Mouse (Mus musculus) neural tube, embryonic 15.5 days (tissue): ENCODE results near the gene Cog3. TPM values are rescaled to one million over a fixed set of nuclear protein-coding genes. Genes with fewer than 3 reads are reported as not detected.
A peak's percentile ranks its signal among the peaks of the same experiment; 100 is the strongest.

Experiments used
- ATAC-seq: fragments of 200-750 bp; cut with Nextera tagmentation; 2 replicates; pipeline ENCODE4 v1.8.0; 2017; ENCODE audit warnings: mild to moderate bottlenecking, moderate TSS enrichment, moderate library complexity; ENCODE audit not compliant: low FRiP score
- H3K27ac ChIP-seq: fragments of 300-500 bp; sonication (generic); replicated peaks from 2 replicates; pipeline ENCODE4 v1.5.1; 2015; ENCODE audit warnings: mild to moderate bottlenecking, inconsistent platforms
- H3K27me3 ChIP-seq: fragments of 300-500 bp; sonication (generic); replicated peaks from 2 replicates; pipeline ENCODE4 v1.6.1; 2015; ENCODE audit warnings: inconsistent platforms
- H3K36me3 ChIP-seq: fragments of 300-500 bp; sonication (generic); 2 replicates; pipeline ENCODE4 v1.6.1; 2015; ENCODE audit warnings: inconsistent platforms
- H3K4me1 ChIP-seq: fragments of 300-500 bp; sonication (generic); 2 replicates; pipeline ENCODE4 v1.6.1; 2015; ENCODE audit warnings: inconsistent platforms
- H3K4me2 ChIP-seq: fragments of 300-500 bp; sonication (generic); 2 replicates; pipeline ENCODE4 v1.6.1; 2015; ENCODE audit warnings: inconsistent platforms, mild to moderate bottlenecking, moderate library complexity
- H3K4me3 ChIP-seq: fragments of 300-500 bp; sonication (generic); replicated peaks from 2 replicates; pipeline ENCODE4 v1.5.1; 2015; ENCODE audit warnings: mild to moderate bottlenecking, inconsistent platforms
- H3K9ac ChIP-seq: fragments of 300-500 bp; sonication (generic); replicated peaks from 2 replicates; pipeline ENCODE4 v1.6.1; 2015; ENCODE audit warnings: mild to moderate bottlenecking, inconsistent platforms
- H3K9me3 ChIP-seq: fragments of 300-500 bp; sonication (generic); replicated peaks from 2 replicates; pipeline ENCODE4 v1.6.1; 2016; ENCODE audit warnings: inconsistent platforms
- WGBS: fragments of 180-500 bp; shearing (Covaris S2); methylation state at CpG from one replicate; pipeline ENCODE4 v1.1.7; 2015; ENCODE audit warnings: mixed read lengths; 5-methylcytosine and 5-hydroxymethylcytosine counted together
- polyA plus RNA-seq: library from polyadenylated mRNA; unstranded; fragments of >200 nt; fragmentation: Nextera tagmentation; extraction: Ambion mirVana; gene quantifications from 2 replicates; pipeline ENCODE4 v1.2.1, GENCODE M21; 2015

Cog3 gene
- polyA plus RNA-seq, 1 experiment from 2014 or later: 17.2 TPM

DNA sequence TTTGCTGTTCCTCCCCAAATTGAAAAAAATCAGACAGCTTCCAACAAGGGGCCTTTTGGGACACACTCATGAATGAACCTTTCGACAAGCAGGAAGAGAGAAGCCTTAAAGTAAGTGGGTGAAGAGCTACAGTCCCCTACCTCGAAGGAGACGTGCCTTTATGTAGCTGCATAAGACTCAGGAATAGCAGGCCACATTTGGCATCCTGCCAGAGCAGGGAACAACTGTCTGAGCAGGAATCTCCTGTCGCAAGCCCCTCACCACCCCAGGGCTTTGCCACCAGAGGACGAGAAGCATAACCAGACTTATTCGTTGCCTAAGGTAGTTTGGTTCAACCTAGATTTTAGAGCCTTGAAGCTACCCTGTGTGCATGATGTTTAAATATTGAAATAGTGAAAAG lies 78.0 kb downstream of the Cog3 start:
- H3K4me3 ChIP-seq: no peak overlapping the region
- H3K4me2 ChIP-seq: no peak overlapping the region
- no peak for ATAC-seq
- H3K9me3 ChIP-seq: no peaks in the 10 kb centered on the region
- WGBS: 34% methylated on average over 6 of the region's 6 CpGs
- H3K27ac ChIP-seq: no peak overlapping the region
- H3K36me3 ChIP-seq: no peaks in the 10 kb centered on the region
- peaks cover 4% of the 10 kb centered on the region; the same call in 1 of the 2 replicates for H3K4me1 ChIP-seq
- H3K27me3 ChIP-seq: no peaks in the 10 kb centered on the region
- H3K9ac ChIP-seq: no peak overlapping the region

DNA sequence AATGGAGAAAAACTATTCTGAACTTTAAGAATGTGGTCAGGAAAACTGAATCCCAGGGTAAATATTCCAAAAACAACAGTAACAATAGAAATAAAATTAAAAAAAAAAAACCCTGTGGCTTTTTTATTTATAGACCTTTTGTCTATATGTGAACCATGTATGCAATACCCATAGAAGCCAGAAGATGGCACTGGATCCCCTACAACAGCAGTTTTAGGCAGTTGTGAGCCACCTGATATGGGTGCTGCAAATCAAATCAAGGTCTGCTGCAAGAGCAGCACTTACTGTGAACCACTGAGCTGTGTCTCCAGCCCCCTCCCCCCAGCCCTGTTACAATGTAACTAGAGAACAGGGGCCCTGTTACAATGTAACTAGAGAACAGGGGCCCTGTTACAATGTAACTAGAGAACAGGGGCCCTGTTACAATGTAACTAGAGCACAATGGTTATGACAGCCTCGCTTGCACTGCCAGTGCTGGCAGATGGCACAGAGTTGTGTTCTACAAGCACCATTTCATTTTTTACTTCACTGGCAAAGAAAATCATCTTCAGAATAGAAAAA lies 85.2 kb downstream of the Cog3 start:
- no peaks in the 10 kb centered on the region for H3K27me3 ChIP-seq
- no peaks in the 10 kb centered on the region for H3K36me3 ChIP-seq
- no peak overlapping the region for H3K9ac ChIP-seq
- no peaks in the 10 kb centered on the region for H3K4me1 ChIP-seq
- H3K9me3 ChIP-seq: no peaks in the 10 kb centered on the region
- no peak overlapping the region for H3K4me3 ChIP-seq
- no peak overlapping the region for H3K4me2 ChIP-seq
- no peak for ATAC-seq
- WGBS: 61% methylated on average over 1 of the region's 1 CpGs
- no peak overlapping the region for H3K27ac ChIP-seq

DNA sequence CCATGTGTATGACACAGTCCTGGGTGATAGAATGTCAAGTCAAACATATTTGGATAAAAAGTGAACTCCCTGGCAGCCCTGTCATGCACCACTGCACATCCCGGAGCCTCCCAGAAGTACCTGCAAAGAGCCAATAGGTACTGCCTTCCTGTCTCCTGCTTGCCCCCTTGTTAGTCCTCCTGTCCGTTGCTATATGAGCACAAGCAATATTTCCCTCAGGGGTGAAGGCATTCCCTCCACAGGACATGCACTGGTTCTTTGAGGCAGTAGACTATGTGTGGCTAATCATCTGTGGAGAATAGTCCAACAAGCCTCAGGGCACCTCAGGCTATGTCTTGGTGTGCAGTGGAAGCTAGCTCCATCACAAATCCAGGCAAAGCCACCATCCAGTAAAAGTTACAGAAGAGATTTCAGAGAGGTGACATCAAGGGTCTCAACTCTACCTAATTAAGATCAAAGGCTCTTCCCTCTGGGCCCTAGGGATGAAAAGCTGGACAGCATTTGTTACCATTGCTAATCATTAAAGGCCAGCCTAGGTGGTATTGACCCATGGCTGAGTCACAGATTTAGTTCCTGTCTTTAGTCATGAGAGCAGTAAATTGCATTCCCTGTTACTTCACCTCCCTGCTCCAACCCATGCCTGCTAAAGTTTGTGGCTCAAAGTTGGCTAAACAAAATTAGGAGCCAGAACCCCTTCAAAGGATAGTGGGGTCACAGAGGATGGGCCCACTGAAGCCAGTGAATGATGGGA lies 88.7 kb downstream of the Cog3 start:
- no peak for ATAC-seq
- no peaks in the 10 kb centered on the region for H3K36me3 ChIP-seq
- H3K27me3 ChIP-seq: no peaks in the 10 kb centered on the region
- H3K4me1 ChIP-seq: peaks cover 10% of the 10 kb centered on the region
- H3K9me3 ChIP-seq: no peaks in the 10 kb centered on the region
- no peak overlapping the region for H3K4me3 ChIP-seq
- H3K27ac ChIP-seq: no peak overlapping the region
- WGBS: 85% methylated on average over 2 of the region's 2 CpGs
- no peak overlapping the region for H3K9ac ChIP-seq
- H3K4me2 ChIP-seq: no peak overlapping the region

- H3K27ac ChIP-seq: no peak overlapping the region
- no peak overlapping the region for H3K4me2 ChIP-seq
- ATAC-seq: peak; percentile 58; the same call in 1 of the 2 replicates
- peaks cover 11% of the 10 kb centered on the region for H3K4me1 ChIP-seq
- H3K9ac ChIP-seq: no peak overlapping the region
- H3K36me3 ChIP-seq: no peaks in the 10 kb centered on the region
- H3K27me3 ChIP-seq: no peaks in the 10 kb centered on the region
- no peaks in the 10 kb centered on the region for H3K9me3 ChIP-seq
- 23% methylated on average over 8 of the region's 8 CpGs for WGBS
- no peak overlapping the region for H3K4me3 ChIP-seq
Measured at GRCm38 (mm10) chr14:75661548-75661947, 92.8 kb downstream of the Cog3 start.

DNA sequence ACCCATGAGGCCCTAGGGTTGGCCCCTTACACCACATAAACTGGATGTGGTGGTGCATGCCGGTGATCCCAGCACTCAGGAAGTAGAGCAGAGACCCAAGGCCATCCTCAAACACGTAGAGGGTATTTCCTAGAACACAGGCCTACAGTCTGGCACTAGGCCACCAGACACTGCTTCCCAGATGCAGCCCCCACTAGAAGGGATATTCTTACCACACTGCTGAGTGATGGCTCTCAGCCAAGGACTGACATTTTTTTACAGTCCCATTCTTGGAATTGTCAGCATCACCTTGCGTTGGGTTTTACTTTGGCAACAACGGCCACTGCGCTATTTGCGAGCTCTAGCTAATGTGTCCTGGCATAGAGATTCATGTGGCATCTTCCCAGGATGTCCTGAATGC lies 93.4 kb downstream of the Cog3 start:
- no peak overlapping the region for H3K9ac ChIP-seq
- peaks cover 11% of the 10 kb centered on the region for H3K4me1 ChIP-seq
- H3K4me2 ChIP-seq: no peak overlapping the region
- H3K27me3 ChIP-seq: no peaks in the 10 kb centered on the region
- H3K9me3 ChIP-seq: no peaks in the 10 kb centered on the region
- H3K36me3 ChIP-seq: no peaks in the 10 kb centered on the region
- H3K4me3 ChIP-seq: no peak overlapping the region
- WGBS: 64% methylated on average over 6 of the region's 6 CpGs
- H3K27ac ChIP-seq: no peak overlapping the region
- peak; percentile 64; the same call in 1 of the 2 replicates for ATAC-seq

Other genes starting within 250 kb of the Cog3 start
- not detected in 2 replicates for gene Spert, start 161.4 kb downstream of the Cog3 start, polyA plus RNA-seq
- not detected in 2 replicates for gene Erich6b, start 112.3 kb downstream of the Cog3 start, polyA plus RNA-seq
- gene Slc25a30, start 32.5 kb upstream of the Cog3 start, polyA plus RNA-seq: 7.0 and 8.1 TPM in 2 replicates
- gene Tpt1, start 90.6 kb upstream of the Cog3 start, polyA plus RNA-seq: 719 and 774 TPM in 2 replicates
- gene Kctd4, start 200.5 kb upstream of the Cog3 start, polyA plus RNA-seq: 10.4 and 10.8 TPM in 2 replicates